Mouse (Mus musculus): ENCODE data around the gene Fkbp3. TPM values are rescaled to one million over a fixed set of nuclear protein-coding genes. Genes with fewer than 3 reads are reported as not detected.
"Not testable (repeated sequence)": the region's sequence is repeated elsewhere in the genome, so short reads cannot be mapped to it uniquely, and the experiment has no call there.

The Fkbp3 gene
- polyA plus RNA-seq (2016; fragmentation: Nextera tagmentation; extraction: Ambion mirVana) = 516 and 548 TPM in 2 replicates

DNA sequence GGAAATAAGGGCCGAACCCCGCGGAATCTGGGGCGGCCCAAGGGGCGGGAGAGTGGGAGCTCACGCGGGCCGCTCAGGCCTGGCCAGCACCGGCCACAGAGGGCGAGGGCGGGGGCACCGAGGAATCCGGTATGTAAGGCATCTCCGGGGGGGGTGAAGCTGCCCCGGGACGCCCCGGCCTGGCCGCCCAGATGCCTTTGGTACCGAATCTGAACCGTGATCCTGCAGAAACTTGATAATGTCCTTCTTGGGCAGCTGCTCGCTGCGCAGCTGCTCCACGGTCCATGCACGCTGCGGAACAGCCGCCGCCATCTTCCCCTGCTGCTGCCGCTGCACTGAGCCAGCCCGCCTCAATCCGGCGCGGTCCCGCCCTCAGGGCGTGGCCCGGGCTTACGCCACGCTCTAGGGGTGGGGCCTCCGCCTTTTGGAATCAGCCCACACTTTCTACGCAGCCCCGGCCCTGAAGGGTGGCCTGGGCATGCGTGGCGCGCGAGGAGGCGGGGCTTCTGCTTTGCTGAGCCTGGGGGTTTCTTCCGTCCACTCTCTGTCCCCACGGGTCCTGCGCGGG, at the start of gene Fkbp3:
Gene Fkbp3 (minus strand): TSS at position 397 of the 568 bp plus-strand sequence.
- ATAC-seq (ENCODE audit: low FRiP score, low read depth) = peak; percentile 99
- H3K4me3 ChIP-seq = peak within 1 kb of the TSS; percentile 91
- WGBS = under 1% methylated on average over 49 of the region's 49 CpGs

GRCm38 (mm10) chr12:65119451-65119850, 45.6 kb upstream of the Fkbp3 start:
- Histone ChIP-seq H3K36me3 (peaks cover 38% of the 10 kb centered on the region), H3K9me3 (no peaks in the 10 kb centered on the region), H3K4me2 (replicated peaks) (no peak overlapping the region), H3K27ac (no peak overlapping the region), H3K27me3 (replicated peaks) (no peaks in the 10 kb centered on the region), H3K4me3 (no peak overlapping the region), H3K4me1 (no peaks in the 10 kb centered on the region), H3K9ac (no peak overlapping the region)
- 90% methylated on average over 5 of the region's 5 CpGs for WGBS
- ATAC-seq (ENCODE audit: low FRiP score, low read depth) = no peak

More for the DNA sequence above, at the start of gene Fkbp3:
- Histone ChIP-seq H3K9me3 (no peaks in the 10 kb centered on the region), H3K27ac (peak within 1 kb of the TSS; percentile 79), H3K9ac (peak within 1 kb of the TSS; percentile 89), H3K4me2 (replicated peaks) (peak within 1 kb of the TSS; percentile 79), H3K27me3 (replicated peaks) (no peaks in the 10 kb centered on the region), H3K36me3 (peaks cover 5% of the 10 kb centered on the region; the same call in 1 of the 2 replicates), H3K4me1 (peaks cover 20% of the 10 kb centered on the region)

DNA sequence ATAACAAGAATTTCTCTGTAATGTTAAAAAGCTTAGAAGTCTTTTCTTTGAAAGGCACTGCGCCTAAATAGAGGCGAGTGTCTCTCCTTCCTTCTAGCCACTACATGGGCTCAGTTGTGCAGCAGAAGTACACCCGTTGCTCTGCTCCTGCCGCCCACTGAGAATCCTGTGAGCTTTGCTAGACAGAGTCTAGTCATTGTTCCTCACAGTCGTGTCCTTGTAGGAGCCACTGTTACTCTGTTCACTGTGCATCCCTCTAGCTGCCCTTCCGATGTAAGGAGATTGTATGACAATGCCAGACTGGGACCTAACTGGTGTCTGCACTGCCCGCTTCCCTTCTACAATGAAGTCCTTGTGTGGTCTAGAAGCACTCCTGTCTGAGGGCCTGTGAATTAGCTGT, 45.2 kb upstream of the Fkbp3 start:
- H3K36me3 ChIP-seq = peaks cover 37% of the 10 kb centered on the region

DNA sequence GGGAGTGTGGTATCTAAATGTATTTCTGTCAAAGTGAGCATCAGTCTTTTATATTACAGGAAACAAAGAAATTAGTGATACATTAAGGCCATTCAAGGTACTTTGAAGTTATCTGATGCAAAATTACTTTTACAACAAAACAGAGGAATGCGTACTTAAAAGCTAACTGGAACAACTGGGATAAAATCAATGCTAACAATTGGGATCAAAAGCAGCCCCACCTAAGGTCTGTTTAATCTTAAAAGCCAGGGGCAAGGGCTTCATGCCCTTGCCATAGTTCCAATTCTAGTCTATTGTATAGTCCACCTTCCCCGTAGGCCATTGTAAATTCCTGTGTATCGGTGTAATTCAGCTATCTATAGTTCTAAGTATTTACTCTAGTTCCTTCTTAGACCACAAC, 41.2 kb upstream of the Fkbp3 start:
- 92% methylated on average over 3 of the region's 3 CpGs for WGBS
- not testable (repeated sequence) for H3K9ac ChIP-seq; H3K4me2 ChIP-seq (replicated peaks)

More for the DNA sequence above, 45.2 kb upstream of the Fkbp3 start:
- Histone ChIP-seq H3K9me3 (no peaks in the 10 kb centered on the region), H3K4me3 (no peak overlapping the region), H3K4me2 (replicated peaks) (no peak overlapping the region), H3K27me3 (replicated peaks) (no peaks in the 10 kb centered on the region), H3K27ac (no peak overlapping the region), H3K9ac (no peak overlapping the region), H3K4me1 (no peaks in the 10 kb centered on the region)
- ATAC-seq (ENCODE audit: low FRiP score, low read depth) = no peak
- WGBS = 81% methylated on average over 7 of the region's 7 CpGs

DNA sequence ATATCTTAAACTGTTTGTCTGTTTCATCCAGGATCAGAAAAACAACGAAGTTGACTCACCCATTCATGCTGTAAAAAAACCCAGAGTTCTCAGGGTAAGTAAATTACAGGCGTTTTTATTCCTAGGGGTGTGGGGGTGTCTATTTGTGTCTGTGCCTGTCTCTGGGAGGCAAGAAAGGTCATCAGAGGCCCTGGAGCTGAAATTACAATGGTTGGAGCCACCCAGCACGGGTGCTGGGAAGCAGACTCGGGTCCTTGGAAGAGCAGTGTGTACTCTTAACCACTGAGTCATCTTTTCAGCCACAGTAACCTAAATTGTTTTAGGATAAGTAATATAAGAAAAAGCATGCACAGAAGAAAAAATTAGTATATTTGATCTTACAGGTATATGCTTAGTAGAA, 40.1 kb upstream of the Fkbp3 start:
- Histone ChIP-seq H3K9me3 (no peaks in the 10 kb centered on the region), H3K4me3 (no peak overlapping the region), H3K4me1 (no peaks in the 10 kb centered on the region), H3K9ac (no peak overlapping the region), H3K27ac (no peak overlapping the region), H3K27me3 (replicated peaks) (no peaks in the 10 kb centered on the region), H3K4me2 (replicated peaks) (no peak overlapping the region), H3K36me3 (peaks cover 15% of the 10 kb centered on the region; the same call in 1 of the 2 replicates)
- ATAC-seq (ENCODE audit: low FRiP score, low read depth) = no peak
- WGBS = 91% methylated on average over 4 of the region's 4 CpGs

More for the DNA sequence above, 41.2 kb upstream of the Fkbp3 start:
- ATAC-seq (ENCODE audit: low FRiP score, low read depth); H3K27me3 ChIP-seq (replicated peaks); H3K27ac ChIP-seq; H3K4me3 ChIP-seq; H3K9me3 ChIP-seq; H3K4me1 ChIP-seq: not testable (repeated sequence)
- peaks cover 17% of the 10 kb centered on the region; the same call in 1 of the 2 replicates for H3K36me3 ChIP-seq

DNA sequence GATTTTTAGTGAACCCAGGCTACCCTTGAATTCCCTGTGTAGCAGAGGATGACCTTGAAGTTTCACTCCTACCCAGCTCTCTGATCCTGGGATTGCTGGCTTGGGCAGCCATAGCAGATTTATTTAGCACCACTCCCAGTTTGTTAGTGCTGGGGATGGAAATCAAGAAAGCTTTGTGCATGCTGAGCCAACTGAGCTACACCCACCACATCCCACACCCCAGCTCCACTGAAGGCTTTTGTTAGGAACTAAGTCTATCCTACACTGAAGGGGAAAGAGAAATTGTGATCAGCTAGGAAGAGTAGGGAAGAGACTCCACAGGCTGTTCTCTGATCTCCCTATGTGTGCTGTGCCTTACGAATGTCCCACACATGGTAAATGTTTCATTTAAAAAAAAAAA, 39.0 kb upstream of the Fkbp3 start:
- no peaks in the 10 kb centered on the region for H3K4me1 ChIP-seq
- no peak overlapping the region for H3K4me2 ChIP-seq (replicated peaks)
- 97% methylated on average over 1 of the region's 1 CpGs for WGBS
- H3K27me3 ChIP-seq (replicated peaks) = no peaks in the 10 kb centered on the region
- peaks cover 11% of the 10 kb centered on the region; the same call in 1 of the 2 replicates for H3K36me3 ChIP-seq
- ATAC-seq (ENCODE audit: low FRiP score, low read depth) = no peak
- H3K9me3 ChIP-seq = no peaks in the 10 kb centered on the region
- no peak overlapping the region for H3K9ac ChIP-seq
- no peak overlapping the region for H3K4me3 ChIP-seq
- no peak overlapping the region for H3K27ac ChIP-seq

GRCm38 (mm10) chr12:65111503-65111902, 37.7 kb upstream of the Fkbp3 start:
- Histone ChIP-seq H3K27ac (no peak overlapping the region), H3K36me3 (peaks cover 16% of the 10 kb centered on the region), H3K9me3 (no peaks in the 10 kb centered on the region), H3K4me3 (no peak overlapping the region), H3K27me3 (replicated peaks) (no peaks in the 10 kb centered on the region), H3K9ac (no peak overlapping the region), H3K4me1 (no peaks in the 10 kb centered on the region), H3K4me2 (replicated peaks) (no peak overlapping the region)
- ATAC-seq (ENCODE audit: low FRiP score, low read depth) = no peak
- over 99% methylated on average over 3 of the region's 3 CpGs for WGBS

DNA sequence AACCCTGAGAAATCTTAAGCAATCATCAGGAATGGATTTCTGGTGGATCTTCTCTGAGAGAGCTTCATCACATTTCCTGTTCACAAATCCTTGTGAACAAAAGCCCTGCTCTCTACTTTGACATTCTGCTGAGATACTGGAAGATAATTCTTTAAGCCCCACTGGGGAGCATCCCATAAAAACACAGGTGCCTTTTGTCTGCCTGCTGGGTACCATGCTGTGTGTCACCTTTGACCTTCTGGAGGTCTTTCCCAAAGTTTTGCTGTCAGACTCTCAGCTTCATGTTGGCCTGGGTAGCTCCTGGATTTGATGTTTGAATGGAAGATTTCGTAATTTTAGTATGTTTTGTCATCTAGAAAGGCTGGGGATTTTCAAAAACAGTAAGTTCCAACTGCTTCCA, 34.9 kb upstream of the Fkbp3 start:
- H3K36me3 ChIP-seq = peaks cover 33% of the 10 kb centered on the region
- no peak overlapping the region for H3K4me3 ChIP-seq
- H3K4me1 ChIP-seq = no peaks in the 10 kb centered on the region
- H3K4me2 ChIP-seq (replicated peaks) = no peak overlapping the region
- 89% methylated on average over 1 of the region's 1 CpGs for WGBS
- H3K27ac ChIP-seq = no peak overlapping the region
- no peak overlapping the region for H3K9ac ChIP-seq
- no peaks in the 10 kb centered on the region for H3K9me3 ChIP-seq
- no peaks in the 10 kb centered on the region for H3K27me3 ChIP-seq (replicated peaks)
- no peak for ATAC-seq (ENCODE audit: low FRiP score, low read depth)

DNA sequence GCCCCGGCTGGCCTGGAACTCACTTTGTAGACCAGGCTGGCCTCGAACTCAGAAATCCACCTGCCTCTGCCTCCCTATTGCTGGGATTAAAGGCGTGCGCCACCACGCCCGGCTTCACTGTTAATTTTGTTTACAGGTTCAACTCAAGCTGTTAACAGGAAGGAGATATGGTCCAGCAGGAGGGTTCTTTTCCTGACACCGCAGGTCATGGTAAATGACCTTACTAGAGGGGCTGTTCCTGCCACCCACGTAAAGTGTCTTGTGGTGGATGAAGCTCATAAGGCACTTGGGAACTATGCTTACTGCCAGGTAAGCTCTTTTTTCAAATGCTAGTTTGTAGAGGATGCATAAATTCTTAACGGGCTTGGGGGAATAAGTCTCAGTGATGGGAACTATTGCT, 3.1 kb upstream of the Fkbp3 start:
- Histone ChIP-seq H3K4me3 (peak overlapping the region; percentile 91; the same call in 1 of the 2 replicates), H3K27me3 (replicated peaks) (no peaks in the 10 kb centered on the region), H3K9ac (no peak overlapping the region), H3K9me3 (no peaks in the 10 kb centered on the region), H3K36me3 (peaks cover 6% of the 10 kb centered on the region), H3K4me2 (replicated peaks) (peak overlapping the region; percentile 79), H3K27ac (no peak overlapping the region), H3K4me1 (peaks cover 20% of the 10 kb centered on the region)
- ATAC-seq (ENCODE audit: low FRiP score, low read depth) = no peak
- WGBS = 87% methylated on average over 9 of the region's 9 CpGs

GRCm38 (mm10) chr12:65075733-65076310, 2.0 kb upstream of the Fkbp3 start:
- Histone ChIP-seq H3K9ac (peak overlapping the region; percentile 87), H3K27me3 (replicated peaks) (no peaks in the 10 kb centered on the region), H3K36me3 (peaks cover 6% of the 10 kb centered on the region), H3K27ac (peak overlapping the region; percentile 81), H3K4me3 (peak overlapping the region; percentile 91), H3K4me2 (replicated peaks) (peak overlapping the region; percentile 79), H3K4me1 (peaks cover 20% of the 10 kb centered on the region), H3K9me3 (no peaks in the 10 kb centered on the region)
- 0 out of 2 replicates have a peak, but pooled peaks have one; percentile 0 for ATAC-seq (ENCODE audit: low FRiP score, low read depth)
- under 1% methylated on average over 41 of the region's 41 CpGs for WGBS

- H3K27ac ChIP-seq = peak within 1 kb of the TSS; percentile 81
- peak within 1 kb of the TSS; percentile 91 for H3K4me3 ChIP-seq
- WGBS = 3% methylated on average over 39 of the region's 39 CpGs
- peak; percentile 35 for ATAC-seq (ENCODE audit: low FRiP score, low read depth)
- H3K9me3 ChIP-seq = no peaks in the 10 kb centered on the region
- no peaks in the 10 kb centered on the region for H3K27me3 ChIP-seq (replicated peaks)
- peaks cover 3% of the 10 kb centered on the region for H3K36me3 ChIP-seq
- peak within 1 kb of the TSS; percentile 89 for H3K9ac ChIP-seq
- H3K4me1 ChIP-seq = peaks cover 20% of the 10 kb centered on the region
- H3K4me2 ChIP-seq (replicated peaks) = peak within 1 kb of the TSS; percentile 79
Observed at GRCm38 (mm10) chr12:65075085-65075732, 1.4 kb upstream of the Fkbp3 start, which contains the start of gene Fancm. Gene Fancm, plus strand, starts transcription at chr12:65075603.

GRCm38 (mm10) chr12:65074651-65075050, 844 bp upstream of the Fkbp3 start:
- H3K27ac ChIP-seq = no peak overlapping the region
- no peak for ATAC-seq (ENCODE audit: low FRiP score, low read depth)
- H3K4me3 ChIP-seq = peak overlapping the region; percentile 91
- no peaks in the 10 kb centered on the region for H3K9me3 ChIP-seq
- no peaks in the 10 kb centered on the region for H3K36me3 ChIP-seq
- H3K9ac ChIP-seq = no peak overlapping the region
- 48% methylated on average over 7 of the region's 7 CpGs for WGBS
- peak overlapping the region; percentile 79 for H3K4me2 ChIP-seq (replicated peaks)
- H3K4me1 ChIP-seq = peaks cover 20% of the 10 kb centered on the region
- no peaks in the 10 kb centered on the region for H3K27me3 ChIP-seq (replicated peaks)
